Mouse (Mus musculus): ENCODE measurements around the gene Ctc1.

DNA sequence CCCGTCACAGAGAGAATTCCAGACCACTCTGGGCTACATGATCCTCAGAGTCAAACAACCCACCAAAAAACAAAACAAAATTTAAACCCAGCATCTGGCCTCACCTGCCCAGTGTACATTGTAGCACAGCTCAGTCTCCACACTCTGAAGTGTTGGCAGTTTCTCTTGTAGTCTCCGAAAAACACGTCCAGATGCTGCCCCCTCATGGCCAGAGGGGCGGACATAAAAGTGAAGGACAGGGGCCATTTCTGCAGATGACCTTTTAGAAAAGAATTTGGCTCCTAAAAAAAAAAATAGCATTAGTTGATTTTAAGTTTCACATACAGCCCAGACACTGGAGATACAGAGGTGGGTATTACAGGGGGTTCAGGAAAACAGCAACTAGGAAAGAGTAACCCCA, 12.1 kb upstream of the Ctc1 start:
- TF ChIP-seq CTCF (IDR thresholded peaks at IDR 0.05; ENCODE audit: extremely low read depth, insufficient read depth, low read length) = no peak
- no peak for TF ChIP-seq POLR2A (IDR thresholded peaks at IDR 0.05; ENCODE audit: extremely low read depth, insufficient read depth, low read length)
